Mouse (Mus musculus) midbrain, embryonic 11.5 days (tissue): Measurements from ENCODE around the gene Gm45783. TPM values are rescaled to one million over a fixed set of nuclear protein-coding genes. Genes with fewer than 3 reads are reported as not detected.
"Not testable (repeated sequence)": the region's sequence is repeated elsewhere in the genome, so short reads cannot be mapped to it uniquely, and the experiment has no call there.

ENCODE experiments used
- ATAC-seq: fragments of 200-750 bp; cut with Nextera tagmentation; 2 replicates; pipeline ENCODE4 v1.8.0; 2017; ENCODE audit warnings: moderate TSS enrichment, moderate library complexity; ENCODE audit not compliant: low FRiP score
- DNase-seq: peaks from one replicate; pipeline ENCODE4 v3.0.0; 2015; ENCODE audit warnings: low spot score; ENCODE audit errors: missing footprints
- H3K27ac ChIP-seq: fragments of 300-500 bp; sonication (generic); 2 replicates; pipeline ENCODE4 v1.5.1; 2014; ENCODE audit warnings: low read depth, low read length
- H3K27me3 ChIP-seq: fragments of 300-500 bp; sonication (generic); 2 replicates; pipeline ENCODE4 v1.6.1; 2014; ENCODE audit warnings: mild to moderate bottlenecking, low read length, moderate library complexity, mixed read lengths; ENCODE audit not compliant: control insufficient read depth, insufficient read depth
- H3K36me3 ChIP-seq: fragments of 300-500 bp; sonication (generic); 2 replicates; pipeline ENCODE4 v1.6.1; 2014; ENCODE audit warnings: mild to moderate bottlenecking, low read length, moderate library complexity, mixed read lengths; ENCODE audit not compliant: control insufficient read depth, insufficient read depth
- H3K4me1 ChIP-seq: fragments of 300-500 bp; sonication (generic); 2 replicates; pipeline ENCODE4 v1.6.1; 2014; ENCODE audit warnings: low read length; ENCODE audit not compliant: control insufficient read depth, insufficient read depth
- H3K4me2 ChIP-seq: fragments of 300-500 bp; sonication (generic); 2 replicates; pipeline ENCODE4 v1.6.1; 2014; ENCODE audit warnings: mild to moderate bottlenecking, moderate library complexity
- H3K4me3 ChIP-seq: fragments of 300-500 bp; sonication (generic); 2 replicates; pipeline ENCODE4 v1.5.1; 2014; ENCODE audit warnings: low read depth, low read length
- H3K9ac ChIP-seq: fragments of 300-500 bp; sonication (generic); 2 replicates; pipeline ENCODE4 v1.6.1; 2014; ENCODE audit warnings: low read length
- H3K9me3 ChIP-seq: fragments of 300-500 bp; sonication (generic); 2 replicates; pipeline ENCODE4 v1.6.1; 2016; ENCODE audit warnings: low read length; ENCODE audit not compliant: control insufficient read depth
- WGBS: fragments of 180-500 bp; shearing (Covaris S2); extraction: QIAGEN DNeasy Blood & Tissue Kit; methylation state at CpG from one replicate; pipeline ENCODE4 v1.1.7; 2014; 5-methylcytosine and 5-hydroxymethylcytosine counted together
- microRNA-seq: library from miRNA; unstranded; fragments of <30 nt; microRNA quantifications from one replicate; pipeline ENCODE4, GENCODE M21; 2017
- polyA plus RNA-seq: library from polyadenylated mRNA; unstranded; fragments of >200 nt; fragmentation: Nextera tagmentation; extraction: Ambion mirVana; gene quantifications from 2 replicates; pipeline ENCODE4 v1.2.1, GENCODE M21; 2014

The Gm45783 gene
- polyA plus RNA-seq: not detected in 2 replicates

DNA sequence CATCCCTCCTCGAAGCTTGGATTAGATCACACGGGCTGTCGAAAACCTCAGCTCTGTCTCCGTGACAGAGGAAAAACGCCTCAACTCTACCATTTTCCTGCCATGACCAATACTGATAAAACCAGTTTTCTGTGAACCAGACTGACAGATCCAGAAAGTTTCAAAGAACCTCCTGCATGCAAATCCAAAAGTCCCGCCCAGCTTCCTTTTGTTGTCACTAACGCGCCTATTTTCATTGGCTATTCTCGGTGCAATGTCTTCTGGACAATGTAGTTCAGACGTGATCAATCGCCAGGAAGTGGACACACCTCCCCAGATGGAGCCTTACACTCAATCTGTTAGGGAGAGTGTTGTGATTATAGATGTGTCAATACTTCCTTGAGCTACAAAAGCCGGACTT is at the start of gene Gm45783:
Gm45783 (minus strand) TSS at position 143 of the 400 bp plus-strand sequence.
- H3K36me3 ChIP-seq, H3K27me3 ChIP-seq, H3K4me3 ChIP-seq, ATAC-seq, H3K9ac ChIP-seq, H3K9me3 ChIP-seq, H3K4me2 ChIP-seq, H3K27ac ChIP-seq, H3K4me1 ChIP-seq, DNase-seq: not testable (repeated sequence)
- WGBS: 56% methylated on average over 12 of the region's 12 CpGs

DNA sequence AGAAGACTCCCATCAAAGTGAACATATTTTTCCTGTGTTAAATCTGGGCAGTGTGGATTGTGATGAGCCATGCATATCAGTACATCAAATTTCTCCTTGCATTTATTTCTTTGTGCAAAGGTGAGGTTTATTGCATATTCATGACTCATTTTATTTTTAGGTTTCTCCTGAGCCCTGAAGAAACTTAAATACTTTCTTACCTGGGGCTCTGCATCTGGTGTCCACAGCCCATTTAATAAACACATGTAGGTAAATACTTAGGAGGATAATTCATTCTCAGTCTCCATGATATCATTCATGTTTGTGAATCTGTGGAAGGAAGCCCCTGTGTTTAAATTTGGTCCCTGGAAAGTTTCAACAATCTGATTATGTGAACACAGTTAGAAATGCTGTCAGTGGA is 25.2 kb upstream of the Gm45783 start, which contains the start of gene Vmn2r31:
Vmn2r31 (minus strand) TSS at position 101 of the 400 bp plus-strand sequence.
- H3K9me3 ChIP-seq, H3K4me1 ChIP-seq, H3K4me2 ChIP-seq, H3K27me3 ChIP-seq, H3K36me3 ChIP-seq, H3K27ac ChIP-seq, H3K4me3 ChIP-seq, H3K9ac ChIP-seq, ATAC-seq, DNase-seq: not testable (repeated sequence)

DNA sequence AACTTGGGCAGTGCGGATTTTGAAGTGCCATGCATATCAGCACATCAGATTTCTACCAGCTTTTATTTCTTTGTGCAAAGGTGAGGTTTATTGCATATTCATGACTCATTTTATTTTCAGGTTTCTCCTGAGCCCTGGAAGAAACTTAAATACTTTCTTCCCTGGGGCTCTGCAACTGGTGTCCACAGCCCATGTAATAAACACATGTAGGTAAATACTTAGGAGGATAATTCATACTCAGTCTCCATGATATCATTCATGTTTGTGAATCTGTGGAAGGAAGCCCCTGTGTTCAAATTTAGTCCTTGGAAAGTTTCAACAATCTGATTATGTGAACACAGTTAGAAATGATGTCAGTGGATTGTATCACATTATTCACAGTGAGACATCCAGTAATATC is 36.9 kb downstream of the Gm45783 start, which contains the start of gene Vmn2r30:
Vmn2r30 (minus strand) TSS at position 101 of the 400 bp plus-strand sequence.
- not testable (repeated sequence) for H3K4me3 ChIP-seq, H3K36me3 ChIP-seq, DNase-seq, H3K9me3 ChIP-seq, ATAC-seq, H3K4me2 ChIP-seq, H3K4me1 ChIP-seq, H3K27ac ChIP-seq, H3K27me3 ChIP-seq, H3K9ac ChIP-seq
- no CpG with 5 or more reads among the region's 1 CpGs for WGBS

DNA sequence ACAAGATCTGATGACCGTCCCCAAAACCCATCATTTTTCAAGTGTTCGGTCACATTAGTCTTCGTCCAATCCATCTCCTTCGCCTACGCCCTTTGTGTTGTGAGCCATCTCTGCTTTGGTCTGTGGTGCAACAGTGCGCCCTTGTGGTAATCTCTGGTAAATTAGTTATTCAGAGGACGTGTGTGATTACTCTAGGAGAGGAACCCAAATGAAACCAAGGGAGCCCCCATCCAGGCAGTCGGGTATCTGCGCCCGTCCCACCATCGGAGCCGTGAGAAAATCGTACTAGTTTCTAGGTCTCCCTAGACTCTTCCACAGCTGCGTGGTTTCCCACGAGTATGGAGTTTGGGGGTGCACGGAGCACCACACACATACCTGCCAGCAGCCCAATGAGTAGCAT is 78.8 kb downstream of the Gm45783 start:
- ATAC-seq (no peak), DNase-seq (peak; percentile 85)
- peaks cover 25% of the 10 kb centered on the region for H3K36me3 ChIP-seq

More for the DNA sequence above, 78.8 kb downstream of the Gm45783 start:
- Histone ChIP-seq H3K27me3 (no peaks in the 10 kb centered on the region), H3K4me2 (no peak overlapping the region), H3K9ac (no peak overlapping the region), H3K4me3 (no peak overlapping the region), H3K9me3 (peaks cover 8% of the 10 kb centered on the region; the same call in 1 of the 2 replicates), H3K4me1 (no peaks in the 10 kb centered on the region), H3K27ac (no peak overlapping the region)
- 83% methylated on average over 16 of the region's 16 CpGs for WGBS

Small RNA genes within 50 kb of the gene (microRNA-seq; reads per million reads assigned to microRNA genes)
- 2.5 reads per million, percentile 9 among the genes with 10 or more reads in this experiment for gene Mir5620

Other genes with a start within 250 kb of the Gm45783 start
- gene Zfp773, start 237.8 kb downstream of the Gm45783 start, polyA plus RNA-seq: 8.1 and 8.8 TPM in 2 replicates
- 3.4 and 3.5 TPM in 2 replicates for gene Zfp418, start 203.2 kb downstream of the Gm45783 start, polyA plus RNA-seq
- gene Zfp772, start 164.6 kb downstream of the Gm45783 start, polyA plus RNA-seq: 10.7 and 11.4 TPM in 2 replicates
- gene Vmn2r29, start 127.2 kb downstream of the Gm45783 start, polyA plus RNA-seq: 0.37 TPM in 1 of 2 replicates, not detected in the other
- gene Gm45844, start 96.3 kb downstream of the Gm45783 start, polyA plus RNA-seq: 2.5 and 3.6 TPM in 2 replicates
- gene Clcn4, start 73.7 kb downstream of the Gm45783 start, polyA plus RNA-seq: 56.7 and 57.0 TPM in 2 replicates
- not detected in 2 replicates for gene Vmn2r30, start 37.0 kb downstream of the Gm45783 start, polyA plus RNA-seq
- 0.01 TPM in 1 of 2 replicates, not detected in the other for gene Vmn2r31, start 25.1 kb upstream of the Gm45783 start, polyA plus RNA-seq
- gene Vmn2r32, start 105.4 kb upstream of the Gm45783 start, polyA plus RNA-seq: not detected in 2 replicates
- gene Vmn2r33, start 192.2 kb upstream of the Gm45783 start, polyA plus RNA-seq: not detected in 2 replicates